Mouse (Mus musculus): ENCODE measurements around the gene Kcnk4. TPM values are rescaled to one million over a fixed set of nuclear protein-coding genes. Genes with fewer than 3 reads are reported as not detected.
A peak's percentile ranks its signal among the peaks of the same experiment; 100 is the strongest.

Gene Kcnk4
- total RNA-seq, 4 experiments from 2014 or later: not detected

DNA sequence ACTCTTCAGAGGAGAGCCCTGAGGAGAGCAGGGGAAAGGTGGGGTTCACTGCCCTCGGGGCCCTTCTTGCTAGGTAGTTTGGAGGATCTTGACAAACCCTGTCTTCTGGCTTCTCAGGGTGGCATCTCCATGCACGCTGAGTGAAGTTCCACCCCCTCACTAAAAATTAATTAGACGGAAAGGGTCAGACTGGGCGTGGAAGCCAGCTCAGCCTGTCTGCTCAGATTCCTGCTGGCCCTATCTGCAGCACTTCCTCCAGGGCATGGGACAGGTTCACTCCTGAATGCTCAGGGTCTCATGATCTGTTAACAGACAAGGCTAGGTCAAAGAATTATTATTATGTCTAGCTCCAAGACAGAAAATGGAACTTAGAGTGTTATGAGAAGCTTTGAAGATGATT, 41.8 kb downstream of the Kcnk4 start:
- no peak for DNase-seq (ENCODE audit: low spot score)

DNA sequence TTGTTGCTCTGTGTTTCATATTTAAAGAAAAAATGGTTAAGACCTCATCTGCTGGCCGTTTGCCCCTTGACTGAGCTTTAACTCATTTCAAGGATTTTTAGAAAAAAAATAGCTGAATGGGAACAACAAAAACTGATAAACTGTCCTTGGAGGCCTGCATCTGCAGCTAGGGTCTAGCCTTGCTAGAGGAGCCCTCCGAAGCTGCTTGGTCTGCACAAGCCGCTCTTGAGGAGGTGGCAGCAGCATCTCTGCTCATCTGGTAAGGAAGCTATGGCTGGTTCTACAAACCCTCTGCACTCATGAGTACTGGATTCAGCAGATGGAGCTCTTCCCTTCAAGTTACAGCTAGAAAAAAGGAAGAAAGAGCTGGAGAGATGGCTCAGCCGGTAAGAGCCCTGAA, 56.4 kb downstream of the Kcnk4 start:
- DNase-seq (ENCODE audit: low spot score): no peak

GRCm38 (mm10) chr19:6876799-6877198, 57.5 kb downstream of the Kcnk4 start:
- no peak for DNase-seq (ENCODE audit: low spot score)

DNA sequence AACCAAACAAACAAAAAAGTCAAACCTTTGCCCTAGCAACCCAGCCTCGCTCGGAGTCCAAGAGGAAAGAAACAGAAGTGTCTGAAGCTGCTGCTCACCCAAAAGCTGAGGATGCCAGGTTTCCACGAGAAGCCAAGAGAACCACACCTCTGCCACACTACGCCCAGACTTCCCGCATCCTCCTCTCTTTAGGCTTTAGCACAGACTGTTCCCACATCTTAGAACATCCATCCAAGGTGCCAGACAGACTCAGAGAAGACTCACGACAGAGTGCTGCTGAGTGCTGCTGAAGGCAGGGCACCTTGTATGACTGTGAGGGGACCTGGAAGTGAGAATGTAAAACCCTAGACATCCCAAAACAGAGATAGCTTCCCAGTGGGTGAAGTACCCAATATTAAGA, 58.5 kb downstream of the Kcnk4 start:
- no peak for DNase-seq (ENCODE audit: low spot score)

GRCm38 (mm10) chr19:6874257-6874656, 60.1 kb downstream of the Kcnk4 start:
- no peak for DNase-seq (ENCODE audit: low spot score)

Small RNAs within 50 kb of the gene (microRNA-seq; reads per million reads assigned to microRNA genes)
- 6.7 reads per million, percentile 16 among the genes with 10 or more reads in this experiment for gene Mir6990

Other genes with a start within 250 kb of the Kcnk4 start
- gene Rps6ka4, start 93.9 kb downstream of the Kcnk4 start, total RNA-seq (2022): 10 to 100 TPM; 15.0 to 20.0 (median 17.5) TPM
- gene Ccdc88b, start 76.3 kb downstream of the Kcnk4 start, total RNA-seq (2022): under 1 TPM; 0.44 to 0.89 (median 0.66) TPM
- 10 to 100 TPM; 29.9 to 49.7 (median 39.7) TPM for gene Trmt112, start 24.8 kb downstream of the Kcnk4 start, total RNA-seq (2022)
- 100 to 1,000 TPM; 620 to 842 (median 766) TPM for gene Prdx5, start 24.4 kb downstream of the Kcnk4 start, total RNA-seq (2022)
- 100 to 1,000 TPM; 153 to 180 (median 168) TPM for gene Esrra, start 12.7 kb downstream of the Kcnk4 start, total RNA-seq (2022)
- not detected for gene Catsperz, start 9.1 kb downstream of the Kcnk4 start, total RNA-seq (2022)
- gene Bad, start 7.3 kb upstream of the Kcnk4 start, total RNA-seq (2022): 10 to 100 TPM; 19.5 to 23.8 (median 21.3) TPM
- 10 to 100 TPM; 33.4 to 37.4 (median 35.7) TPM for gene Gpr137, start 8.0 kb upstream of the Kcnk4 start, total RNA-seq (2022)
- gene Ppp1r14b, start 40.5 kb upstream of the Kcnk4 start, total RNA-seq (2022): 100 to 1,000 TPM in 1 of 4 experiments, 10 to 100 TPM in 3; 75.4 to 112 (median 91.3) TPM
- 10 to 100 TPM; 15.6 to 16.2 (median 15.6) TPM for gene Plcb3, start 42.0 kb upstream of the Kcnk4 start, total RNA-seq (2022)
- 10 to 100 TPM; 17.2 to 23.1 (median 20.9) TPM for gene Fkbp2, start 46.0 kb upstream of the Kcnk4 start, total RNA-seq (2022)
- gene Vegfb, start 53.1 kb upstream of the Kcnk4 start, total RNA-seq (2022): 100 to 1,000 TPM; 488 to 525 (median 495) TPM
- gene Dnajc4, start 58.1 kb upstream of the Kcnk4 start, total RNA-seq (2022): 10 to 100 TPM; 48.7 to 62.9 (median 53.7) TPM
- 10 to 100 TPM; 26.8 to 34.4 (median 29.9) TPM for gene Nudt22, start 61.6 kb upstream of the Kcnk4 start, total RNA-seq (2022)
- 10 to 100 TPM; 26.1 to 30.5 (median 27.3) TPM for gene Trpt1, start 61.6 kb upstream of the Kcnk4 start, total RNA-seq (2022)
- gene Fermt3, start 85.0 kb upstream of the Kcnk4 start, total RNA-seq (2022): 1 to 10 TPM; 3.3 to 9.6 (median 4.4) TPM
- gene Stip1, start 105.5 kb upstream of the Kcnk4 start, total RNA-seq (2022): 100 to 1,000 TPM in 3 of 4 experiments, 10 to 100 TPM in 1; 96.7 to 125 (median 109) TPM
- gene Macrod1, start 122.3 kb upstream of the Kcnk4 start, total RNA-seq (2022): 100 to 1,000 TPM; 318 to 340 (median 328) TPM
- gene Flrt1, start 171.2 kb upstream of the Kcnk4 start, total RNA-seq (2022): 1 to 10 TPM in 3 of 4 experiments, under 1 TPM in 1; 0.92 to 2.0 (median 1.4) TPM